Comparison of ENCODE assay signal across 9 mouse cellular contexts in the genomic region with DNA sequence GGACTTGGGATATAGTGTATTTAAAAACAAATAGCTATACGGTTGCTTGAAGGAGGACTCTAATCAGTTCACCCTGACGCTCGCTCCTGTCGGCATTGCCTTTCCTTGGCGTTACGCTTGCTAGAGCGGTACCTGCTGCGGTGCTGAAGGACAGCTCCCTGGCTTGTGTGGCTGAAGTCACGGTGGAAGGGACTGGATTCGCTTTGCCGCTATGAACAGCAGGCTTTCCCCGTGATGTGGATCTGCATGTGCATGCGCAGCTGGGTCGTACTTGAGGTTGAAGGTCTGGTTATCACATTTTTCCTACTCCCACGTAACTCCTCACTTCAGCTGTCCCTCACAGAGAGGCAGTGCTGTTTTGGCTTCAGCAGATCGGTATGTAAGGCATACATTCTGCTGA. TPM values are rescaled to one million over a fixed set of nuclear protein-coding genes. Genes with fewer than 3 reads are reported as not detected.
DNase-seq lines count a peak whose midpoint lies in the region; ATAC-seq and TF ChIP-seq lines count a peak whose summit lies in the region.
"Had no signal": no experiment of that assay in that cellular context is flagged by ENCODE, and none has a peak within 500 bp of the region (broad histone marks: within the 10 kb centered on the region; RNA-seq: fewer than 3 reads in every experiment).

No protein-coding gene starts in this region.

- 0 out of 2 replicates have a peak, but pooled peaks have one; percentile 7 for TF ChIP-seq CTCF in intestine, postnatal 0 days (IDR thresholded peaks at IDR 0.05; ENCODE audit: low read depth)

- no peak overlapping the region for H3K9ac ChIP-seq in intestine, postnatal 0 days (ENCODE audit: low read depth, low read length)
- H3K9ac ChIP-seq in liver, embryonic 13.5 days: no peak overlapping the region
- H3K9ac ChIP-seq in neural tube, embryonic 12.5 days: no peak overlapping the region
- H3K9ac ChIP-seq: limb, embryonic 12.5 days had no signal

- H3K4me1 ChIP-seq in intestine, postnatal 0 days (replicated peaks; ENCODE audit: control insufficient read depth, insufficient read depth, low read length): no peaks in the 10 kb centered on the region
- H3K4me1 ChIP-seq in liver, embryonic 13.5 days (replicated peaks): peaks cover 7% of the 10 kb centered on the region
- H3K4me1 ChIP-seq in neural tube, embryonic 12.5 days: peaks cover 28% of the 10 kb centered on the region

- intact Hi-C loops in gastrocnemius, postnatal 36 days (cut with DNase I): no loop called here

- H3K27ac ChIP-seq in intestine, postnatal 0 days (ENCODE audit: low read depth, low read length): no peak overlapping the region
- no peak overlapping the region for H3K27ac ChIP-seq in liver, embryonic 13.5 days
- no peak overlapping the region for H3K27ac ChIP-seq in neural tube, embryonic 12.5 days
- H3K27ac ChIP-seq: limb, embryonic 12.5 days had no signal

- no peak overlapping the region for H3K4me2 ChIP-seq in intestine, postnatal 0 days (replicated peaks; ENCODE audit: low read depth)
- H3K4me2 ChIP-seq in liver, embryonic 13.5 days: no peak overlapping the region
- peak overlapping the region; percentile 91 for H3K4me2 ChIP-seq in neural tube, embryonic 12.5 days (replicated peaks)
- H3K4me2 ChIP-seq: limb, embryonic 12.5 days had no signal

- DNase-seq in cerebellum, adult 9-10 months: peak; percentile 66
- DNase-seq in cerebellum, adult 11 months: no peak
- peak; percentile 51 to 53 for DNase-seq in cerebellum, postnatal 36 days
- DNase-seq in gastrocnemius, postnatal 36 days: peak; percentile 27 to 37
- DNase-seq in liver, embryonic 13.5 days: peak; percentile 23
- peak; percentile 28 to 70 for DNase-seq in thymus, postnatal 10 days (ENCODE audit: low spot score in 2 of 2)

- 3% methylated on average over 16 of the region's 16 CpGs for WGBS in intestine, postnatal 0 days
- WGBS in liver, embryonic 13.5 days (ENCODE audit: insufficient replicate concordance): 3% methylated on average over 16 of the region's 16 CpGs
- WGBS in neural tube, embryonic 12.5 days: 5% methylated on average over 16 of the region's 16 CpGs

- H3K36me3 ChIP-seq in intestine, postnatal 0 days (ENCODE audit: control insufficient read depth, insufficient read depth): no peaks in the 10 kb centered on the region
- no peaks in the 10 kb centered on the region for H3K36me3 ChIP-seq in liver, embryonic 13.5 days
- no peaks in the 10 kb centered on the region for H3K36me3 ChIP-seq in neural tube, embryonic 12.5 days
- H3K36me3 ChIP-seq: limb, embryonic 12.5 days had no signal

- peaks cover 55% of the 10 kb centered on the region for H3K27me3 ChIP-seq in intestine, postnatal 0 days (replicated peaks; ENCODE audit: control insufficient read depth, insufficient read depth, low read length)
- peaks cover 80% of the 10 kb centered on the region for H3K27me3 ChIP-seq in liver, embryonic 13.5 days
- H3K27me3 ChIP-seq in neural tube, embryonic 12.5 days (replicated peaks): peaks cover 18% of the 10 kb centered on the region

- no peak overlapping the region for H3K4me3 ChIP-seq in intestine, postnatal 0 days (ENCODE audit: low read depth, low read length)
- no peak overlapping the region for H3K4me3 ChIP-seq in liver, embryonic 13.5 days (replicated peaks)
- no peak overlapping the region for H3K4me3 ChIP-seq in neural tube, embryonic 12.5 days
- H3K4me3 ChIP-seq: limb, embryonic 12.5 days had no signal

- ATAC-seq in intestine, postnatal 0 days: no peak
- no peak for ATAC-seq in liver, embryonic 13.5 days (ENCODE audit: low read depth)
- ATAC-seq in neural tube, embryonic 12.5 days (ENCODE audit: low FRiP score, low read depth): no peak

- no peaks in the 10 kb centered on the region for H3K9me3 ChIP-seq in intestine, postnatal 0 days (ENCODE audit: control insufficient read depth)
- no peaks in the 10 kb centered on the region for H3K9me3 ChIP-seq in liver, embryonic 13.5 days (replicated peaks)
- H3K9me3 ChIP-seq in neural tube, embryonic 12.5 days: no peaks in the 10 kb centered on the region
- H3K9me3 ChIP-seq: limb, embryonic 12.5 days had no signal

RNA-seq across cellular contexts. Expression of a gene that starts 3.5 kb away (rescaled TPM):
- under 1 TPM in 1 of 2 experiments, not detected in 1; 0.43 TPM for total RNA-seq in gastrocnemius, postnatal 36 days (2021)
- 0.55 and 0.59 TPM in 2 replicates for polyA plus RNA-seq in intestine, postnatal 0 days (2015; fragmentation: Nextera tagmentation; extraction: Ambion mirVana)
- 0.10 and 0.27 TPM in 2 replicates for polyA plus RNA-seq in liver, embryonic 13.5 days (2015; fragmentation: Nextera tagmentation; extraction: Ambion mirVana)
- 19.8 and 23.6 TPM in 2 replicates for polyA plus RNA-seq in neural tube, embryonic 12.5 days (2016; fragmentation: Nextera tagmentation; extraction: Ambion mirVana)

Comparison
In these comparisons a context has a peak if more than half of its experiments do, and no peak if none do; other contexts are left out.
1. RNA of a gene that starts 3.5 kb away (polyA plus RNA-seq): 19.8 to 23.6 TPM in neural tube, embryonic 12.5 days; 0.55 to 0.59 TPM in intestine, postnatal 0 days and 0.10 to 0.27 TPM in liver, embryonic 13.5 days; every median in the first group is over 10 times any median in the second.